24 mouse cellular contexts compared by ENCODE assay signal in the genomic region with DNA sequence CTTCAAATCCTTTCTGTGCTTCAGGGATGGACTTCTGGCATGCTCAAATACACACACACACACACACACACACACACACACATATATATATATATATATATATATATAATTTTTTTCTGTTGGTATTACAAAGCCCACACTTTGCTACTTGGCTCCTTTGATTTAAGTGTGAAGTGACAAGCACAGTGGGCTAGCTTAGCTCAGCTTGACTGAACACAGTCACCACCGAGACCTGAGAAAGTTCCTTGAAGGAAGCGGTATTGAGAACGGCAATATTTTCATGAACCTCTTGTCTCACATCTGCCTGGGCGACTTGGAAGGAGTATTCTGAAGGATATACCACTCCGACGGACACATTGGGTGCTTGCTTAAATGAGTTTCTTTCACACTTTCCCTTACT.
"Had no signal": no experiment of that assay in that cellular context is flagged by ENCODE, and none has a peak within 500 bp of the region (broad histone marks: within the 10 kb centered on the region; RNA-seq: fewer than 3 reads in every experiment).

No protein-coding gene starts in this region.

- DNase-seq: gastrocnemius, postnatal 14 days; gastrocnemius, postnatal 36 days; heart, adult 11 months; heart, adult 2 months; heart, postnatal 36 days; kidney, adult 11 months; kidney, adult 2 months; kidney, adult 9 months; kidney, postnatal 14 days; kidney, postnatal 36 days; layer of hippocampus, adult 9-11 months; layer of hippocampus, postnatal 36 days; left cerebral cortex, postnatal 4 days had no signal

- H3K9me3 ChIP-seq: heart, embryonic 13.5 days; heart, embryonic 15.5 days; hindbrain, embryonic 13.5 days; hindbrain, embryonic 15.5 days; kidney, embryonic 15.5 days; limb, embryonic 13.5 days; limb, embryonic 15.5 days; liver, embryonic 12.5 days had no signal

- H3K4me2 ChIP-seq: heart, embryonic 11.5 days; heart, embryonic 13.5 days; heart, embryonic 15.5 days; hindbrain, embryonic 13.5 days; hindbrain, embryonic 15.5 days; kidney, embryonic 15.5 days; limb, embryonic 13.5 days; limb, embryonic 15.5 days; liver, embryonic 12.5 days had no signal

- H3K27ac ChIP-seq: heart, adult 2 months; heart, embryonic 13.5 days; heart, embryonic 15.5 days; hindbrain, embryonic 13.5 days; hindbrain, embryonic 15.5 days; kidney, embryonic 15.5 days; kidney, postnatal 0 days; limb, embryonic 13.5 days; limb, embryonic 15.5 days; liver, embryonic 12.5 days had no signal

- H3K4me1 ChIP-seq: limb, embryonic 13.5 days had no signal

- H3K9ac ChIP-seq: heart, embryonic 13.5 days; heart, embryonic 15.5 days; hindbrain, embryonic 13.5 days; hindbrain, embryonic 15.5 days; kidney, embryonic 15.5 days; limb, embryonic 13.5 days; limb, embryonic 15.5 days; liver, embryonic 12.5 days had no signal

- H3K36me3 ChIP-seq: heart, embryonic 13.5 days; heart, embryonic 15.5 days; hindbrain, embryonic 13.5 days; hindbrain, embryonic 15.5 days; kidney, embryonic 15.5 days; limb, embryonic 13.5 days; limb, embryonic 15.5 days; liver, embryonic 12.5 days had no signal

- ATAC-seq: intestine, embryonic 16.5 days; liver, embryonic 12.5 days had no signal

- H3K27me3 ChIP-seq: heart, embryonic 13.5 days; heart, embryonic 15.5 days; hindbrain, embryonic 13.5 days; hindbrain, embryonic 15.5 days; kidney, embryonic 15.5 days; limb, embryonic 13.5 days; limb, embryonic 15.5 days; liver, embryonic 12.5 days had no signal

- H3K4me3 ChIP-seq: heart, adult 2 months; heart, embryonic 13.5 days; heart, embryonic 15.5 days; hindbrain, embryonic 13.5 days; hindbrain, embryonic 15.5 days; kidney, embryonic 15.5 days; limb, embryonic 13.5 days; limb, embryonic 15.5 days; liver, embryonic 12.5 days had no signal
